Mouse (Mus musculus) cerebellum, adult 11 months (tissue): ENCODE results near the gene Cd207.
"Not testable (repeated sequence)": the region's sequence is repeated elsewhere in the genome, so short reads cannot be mapped to it uniquely, and the experiment has no call there.

Experiments
- DNase-seq: peaks from one replicate; pipeline ENCODE4 v3.0.0; 2022

Gene Cd207

GRCm38 (mm10) chr6:83696684-83697083 lies 19.0 kb upstream of the Cd207 start:
- no peak for DNase-seq

GRCm38 (mm10) chr6:83695731-83696130 lies 18.1 kb upstream of the Cd207 start:
- no peak for DNase-seq

- DNase-seq: no peak
These were observed 16.2 kb upstream of the Cd207 start for GRCm38 (mm10) chr6:83693835-83694234.

- no peak for DNase-seq
These were observed 15.3 kb upstream of the Cd207 start for GRCm38 (mm10) chr6:83692962-83693361.

GRCm38 (mm10) chr6:83690936-83691335 lies 13.3 kb upstream of the Cd207 start:
- no peak for DNase-seq

GRCm38 (mm10) chr6:83690277-83690676 lies 12.6 kb upstream of the Cd207 start:
- no peak for DNase-seq

- no peak for DNase-seq
These were observed 11.7 kb upstream of the Cd207 start for GRCm38 (mm10) chr6:83689374-83689773.

- DNase-seq: peak; percentile 53
These were observed 4.3 kb downstream of the Cd207 start for GRCm38 (mm10) chr6:83673395-83673794.

GRCm38 (mm10) chr6:83665009-83665408 lies 12.6 kb downstream of the Cd207 start:
- DNase-seq: no peak

- DNase-seq: no peak
These were observed 16.8 kb downstream of the Cd207 start for GRCm38 (mm10) chr6:83660821-83661220.

GRCm38 (mm10) chr6:83656087-83656486 lies 21.6 kb downstream of the Cd207 start, which contains the start of gene Clec4f:
Clec4f (minus strand) TSS chr6:83656187.
- DNase-seq: no peak

- no peak for DNase-seq
These were observed 30.9 kb downstream of the Cd207 start for GRCm38 (mm10) chr6:83646715-83647114.

GRCm38 (mm10) chr6:83635329-83635728 lies 42.3 kb downstream of the Cd207 start:
- no peak for DNase-seq

- DNase-seq: not testable (repeated sequence)
These were observed 43.0 kb downstream of the Cd207 start for GRCm38 (mm10) chr6:83634631-83635030.

- DNase-seq: not testable (repeated sequence)
These were observed 43.6 kb downstream of the Cd207 start for GRCm38 (mm10) chr6:83634106-83634505.

GRCm38 (mm10) chr6:83631815-83632214 lies 45.8 kb downstream of the Cd207 start:
- DNase-seq: no peak

- DNase-seq: no peak
These were observed 50.9 kb downstream of the Cd207 start for GRCm38 (mm10) chr6:83626781-83627180.
